Mouse (Mus musculus): ENCODE measurements at regions not wholly inside any gene's neighbourhood (a gene's known extent, or its start where the extent isn't known, plus 50 kb on each side); places are given as distances from the start of the nearest gene placed in this dataset.

DNA sequence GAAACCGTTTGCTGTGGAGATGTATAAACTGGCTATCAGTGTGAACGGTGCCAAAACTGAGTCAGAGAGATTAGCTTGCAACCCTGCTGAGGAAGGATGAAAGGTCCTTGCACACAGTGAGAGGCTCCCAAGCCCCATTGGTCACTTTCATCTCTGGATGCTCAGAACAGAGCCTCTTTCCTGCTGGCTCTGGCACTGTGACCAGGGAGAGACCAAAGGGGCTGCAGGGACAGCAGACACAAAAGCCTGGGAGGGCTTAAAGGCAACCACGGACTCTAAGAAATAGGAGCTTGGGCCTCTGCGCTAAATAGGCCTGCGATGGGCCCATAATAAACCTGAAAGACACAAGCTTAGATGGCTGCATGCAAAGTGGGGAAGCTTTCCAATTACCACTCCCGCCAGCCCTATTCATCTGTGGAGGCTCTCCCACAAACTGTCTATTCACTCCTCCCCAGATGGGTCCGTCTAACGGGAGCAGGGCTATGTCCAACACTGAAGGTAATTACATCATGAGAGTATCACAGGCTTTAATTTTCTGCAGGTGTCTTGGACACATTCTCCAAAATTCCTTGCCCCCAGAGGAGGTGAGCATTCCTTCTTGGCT is 438.2 kb upstream of the Intu start:
- 86% methylated on average over 8 of the region's 8 CpGs for WGBS

DNA sequence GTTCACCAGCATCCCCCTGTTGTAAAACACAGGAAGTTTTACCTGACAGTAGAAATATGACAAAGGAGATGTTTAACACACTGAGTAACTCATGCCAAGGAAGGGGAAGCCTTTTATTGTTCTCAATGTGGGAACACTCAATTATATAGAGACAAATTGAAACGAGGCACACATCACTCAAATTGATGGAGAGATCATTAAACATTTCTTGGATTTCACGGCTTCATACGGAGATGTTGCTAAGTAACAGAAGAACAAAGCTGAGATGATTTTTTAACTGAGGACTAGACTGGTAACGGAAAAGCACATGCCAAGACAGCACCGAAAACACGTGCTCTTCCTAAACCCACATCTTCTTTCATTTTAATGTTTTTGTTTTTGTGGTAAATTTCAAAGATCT is 437.0 kb upstream of the Intu start:
- H3K9me3 ChIP-seq (ENCODE audit: control insufficient read depth, low read depth, low read length), result no peaks in the 10 kb centered on the region
- 77% methylated on average over 6 of the region's 6 CpGs for WGBS

More for the DNA sequence above, 438.2 kb upstream of the Intu start:
- no peaks in the 10 kb centered on the region for H3K36me3 ChIP-seq (ENCODE audit: control insufficient read depth, insufficient read depth, low read length)
- H3K4me2 ChIP-seq (replicated peaks; ENCODE audit: low read depth, low read length), result no peak overlapping the region
- H3K4me1 ChIP-seq (ENCODE audit: control insufficient read depth, insufficient read depth, low read length), result no peaks in the 10 kb centered on the region
- no peak for ATAC-seq (ENCODE audit: insufficient number of reproducible peaks, insufficient read depth, low FRiP score, low read depth)
- H3K27me3 ChIP-seq (ENCODE audit: control insufficient read depth, insufficient read depth, low read length), result no peaks in the 10 kb centered on the region
- H3K9me3 ChIP-seq (ENCODE audit: control insufficient read depth, low read depth, low read length), result no peaks in the 10 kb centered on the region
- H3K27ac ChIP-seq (ENCODE audit: low read length), result no peak overlapping the region
- no peak overlapping the region for H3K9ac ChIP-seq (replicated peaks; ENCODE audit: low read depth, low read length)
- H3K4me3 ChIP-seq (ENCODE audit: low read depth, low read length), result no peak overlapping the region

DNA sequence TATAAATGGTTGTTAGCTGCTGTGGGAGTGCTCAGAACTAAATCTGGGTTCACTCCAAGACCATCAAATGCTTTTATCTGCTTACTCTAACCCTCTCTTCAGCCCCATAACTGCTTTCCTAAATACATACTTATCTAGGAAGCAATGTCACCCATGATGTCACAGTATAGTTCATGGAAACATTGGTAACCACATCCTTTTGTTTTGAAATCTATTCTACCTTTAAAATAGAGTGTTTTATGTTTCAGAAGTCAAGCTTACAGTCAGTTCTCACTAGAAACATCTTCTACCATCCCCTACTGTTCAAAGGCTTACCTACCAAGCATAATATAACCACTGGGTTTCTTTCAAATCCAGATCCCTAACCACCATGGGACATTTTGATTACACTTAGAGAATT is 436.4 kb upstream of the Intu start:
- H3K4me3 ChIP-seq (ENCODE audit: low read depth, low read length), result no peak overlapping the region
- no peaks in the 10 kb centered on the region for H3K9me3 ChIP-seq (ENCODE audit: control insufficient read depth, low read depth, low read length)
- no peak overlapping the region for H3K4me2 ChIP-seq (replicated peaks; ENCODE audit: low read depth, low read length)
- H3K36me3 ChIP-seq (ENCODE audit: control insufficient read depth, insufficient read depth, low read length), result no peaks in the 10 kb centered on the region
- no peaks in the 10 kb centered on the region for H3K27me3 ChIP-seq (ENCODE audit: control insufficient read depth, insufficient read depth, low read length)
- H3K27ac ChIP-seq (ENCODE audit: low read length), result no peak overlapping the region
- no peak for ATAC-seq (ENCODE audit: insufficient number of reproducible peaks, insufficient read depth, low FRiP score, low read depth)
- no peak overlapping the region for H3K9ac ChIP-seq (replicated peaks; ENCODE audit: low read depth, low read length)
- H3K4me1 ChIP-seq (ENCODE audit: control insufficient read depth, insufficient read depth, low read length), result no peaks in the 10 kb centered on the region

More for the DNA sequence above, 437.0 kb upstream of the Intu start:
- Histone ChIP-seq H3K4me3 (ENCODE audit: low read depth, low read length) (no peak overlapping the region), H3K27me3 (ENCODE audit: control insufficient read depth, insufficient read depth, low read length) (no peaks in the 10 kb centered on the region), H3K4me2 (replicated peaks; ENCODE audit: low read depth, low read length) (no peak overlapping the region), H3K27ac (ENCODE audit: low read length) (no peak overlapping the region), H3K9ac (replicated peaks; ENCODE audit: low read depth, low read length) (no peak overlapping the region), H3K4me1 (ENCODE audit: control insufficient read depth, insufficient read depth, low read length) (no peaks in the 10 kb centered on the region), H3K36me3 (ENCODE audit: control insufficient read depth, insufficient read depth, low read length) (no peaks in the 10 kb centered on the region)
- no peak for ATAC-seq (ENCODE audit: insufficient number of reproducible peaks, insufficient read depth, low FRiP score, low read depth)

DNA sequence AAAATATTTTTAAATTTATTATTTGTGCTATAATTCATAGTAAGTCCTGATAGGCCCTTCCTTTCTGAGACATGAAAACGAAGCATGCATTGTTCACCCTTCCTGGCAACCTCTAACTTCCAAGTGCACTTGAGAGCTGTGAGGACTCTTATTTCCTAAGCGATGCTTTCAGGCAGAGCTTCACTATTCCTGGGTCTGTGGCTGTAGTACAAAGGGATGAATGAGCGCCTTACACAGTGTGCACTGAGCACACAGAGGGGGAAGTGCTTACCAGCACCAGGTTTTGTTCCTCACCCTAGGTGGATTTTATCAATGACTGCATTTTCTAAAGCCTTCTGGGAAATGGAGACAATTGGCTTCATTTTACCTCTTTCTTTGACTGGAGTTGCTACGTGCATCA is 428.4 kb upstream of the Intu start:
- Histone ChIP-seq H3K4me1 (ENCODE audit: control insufficient read depth, insufficient read depth, low read length) (no peaks in the 10 kb centered on the region), H3K36me3 (ENCODE audit: control insufficient read depth, insufficient read depth, low read length) (no peaks in the 10 kb centered on the region), H3K4me2 (replicated peaks; ENCODE audit: low read depth, low read length) (no peak overlapping the region), H3K27me3 (ENCODE audit: control insufficient read depth, insufficient read depth, low read length) (no peaks in the 10 kb centered on the region), H3K9ac (replicated peaks; ENCODE audit: low read depth, low read length) (no peak overlapping the region), H3K4me3 (ENCODE audit: low read depth, low read length) (no peak overlapping the region), H3K9me3 (ENCODE audit: control insufficient read depth, low read depth, low read length) (no peaks in the 10 kb centered on the region), H3K27ac (ENCODE audit: low read length) (no peak overlapping the region)
- ATAC-seq (ENCODE audit: insufficient number of reproducible peaks, insufficient read depth, low FRiP score, low read depth), result no peak
- 70% methylated on average over 4 of the region's 4 CpGs for WGBS

DNA sequence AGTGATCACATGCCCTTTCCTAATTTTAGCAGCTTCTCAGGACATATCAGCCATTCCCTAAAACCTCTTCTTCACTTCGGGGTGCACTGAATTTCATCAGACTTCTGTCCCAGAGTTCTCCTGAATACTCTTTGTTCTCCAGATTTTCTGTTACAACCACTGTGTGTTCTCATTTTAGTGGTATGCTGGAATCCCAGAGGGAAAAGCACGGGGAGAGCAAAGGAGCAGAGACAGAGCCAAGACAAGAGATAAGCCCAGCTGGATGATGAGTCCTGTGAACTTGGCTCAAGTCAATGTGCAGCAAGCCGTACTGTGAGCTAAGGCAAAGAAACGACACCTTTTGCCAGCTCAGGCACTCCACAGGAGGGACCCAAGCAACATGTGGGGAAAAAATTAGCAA is 416.3 kb upstream of the Intu start:
- no peak overlapping the region for H3K4me3 ChIP-seq (ENCODE audit: low read depth, low read length)
- H3K4me1 ChIP-seq (ENCODE audit: control insufficient read depth, insufficient read depth, low read length), result no peaks in the 10 kb centered on the region
- no peak overlapping the region for H3K9ac ChIP-seq (replicated peaks; ENCODE audit: low read depth, low read length)
- no peaks in the 10 kb centered on the region for H3K9me3 ChIP-seq (ENCODE audit: control insufficient read depth, low read depth, low read length)
- no peak for ATAC-seq (ENCODE audit: insufficient number of reproducible peaks, insufficient read depth, low FRiP score, low read depth)
- H3K4me2 ChIP-seq (replicated peaks; ENCODE audit: low read depth, low read length), result no peak overlapping the region
- H3K27ac ChIP-seq (ENCODE audit: low read length), result no peak overlapping the region
- WGBS, result 64% methylated on average over 4 of the region's 4 CpGs
- H3K36me3 ChIP-seq (ENCODE audit: control insufficient read depth, insufficient read depth, low read length), result no peaks in the 10 kb centered on the region
- H3K27me3 ChIP-seq (ENCODE audit: control insufficient read depth, insufficient read depth, low read length), result no peaks in the 10 kb centered on the region

DNA sequence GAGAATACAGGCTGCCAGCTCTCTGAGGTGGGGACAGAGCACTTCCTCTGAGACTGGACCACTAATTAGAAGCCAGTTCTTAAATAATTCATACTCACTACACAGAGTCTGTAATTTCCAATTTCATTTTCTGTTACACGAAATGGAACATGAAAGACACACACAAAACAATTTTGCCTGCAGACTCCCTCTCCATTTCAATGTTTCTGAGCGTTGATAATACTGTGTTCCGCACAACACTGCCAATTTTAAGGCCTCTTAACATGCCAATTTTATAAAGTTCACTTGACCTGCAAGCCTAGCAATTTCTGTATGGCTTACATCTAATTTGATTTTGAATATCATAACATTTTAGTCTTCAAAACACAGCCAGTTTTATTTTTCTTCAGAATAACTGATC is 412.5 kb upstream of the Intu start:
- no peak for ATAC-seq (ENCODE audit: insufficient number of reproducible peaks, insufficient read depth, low FRiP score, low read depth)

DNA sequence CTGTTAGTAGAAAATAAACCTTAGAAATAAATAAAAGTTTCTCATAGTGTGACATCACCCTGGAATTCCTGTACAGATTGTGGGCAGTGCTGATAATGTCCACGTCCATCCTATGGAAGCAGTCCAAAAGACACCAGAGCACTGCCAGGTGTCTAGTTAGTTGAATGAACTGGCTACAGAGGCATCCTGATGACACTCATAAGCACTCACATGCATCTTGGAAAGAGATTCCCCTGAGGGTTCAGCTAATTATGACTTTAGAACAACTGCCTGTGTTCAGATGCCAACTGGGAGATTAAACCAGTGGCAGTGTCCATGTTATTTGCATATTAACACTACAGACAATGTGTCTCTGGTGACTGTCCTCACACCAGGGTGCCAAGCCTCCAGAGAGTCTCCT is 411.6 kb upstream of the Intu start:
- Histone ChIP-seq H3K4me1 (ENCODE audit: control insufficient read depth, insufficient read depth, low read length) (no peaks in the 10 kb centered on the region), H3K4me3 (ENCODE audit: low read depth, low read length) (no peak overlapping the region), H3K4me2 (replicated peaks; ENCODE audit: low read depth, low read length) (no peak overlapping the region), H3K9me3 (ENCODE audit: control insufficient read depth, low read depth, low read length) (no peaks in the 10 kb centered on the region), H3K36me3 (ENCODE audit: control insufficient read depth, insufficient read depth, low read length) (no peaks in the 10 kb centered on the region), H3K9ac (replicated peaks; ENCODE audit: low read depth, low read length) (no peak overlapping the region), H3K27ac (ENCODE audit: low read length) (no peak overlapping the region), H3K27me3 (ENCODE audit: control insufficient read depth, insufficient read depth, low read length) (no peaks in the 10 kb centered on the region)
- whole genome bisulfite sequencing, result 53% methylated on average over 1 of the region's 1 CpGs
- ATAC-seq (ENCODE audit: insufficient number of reproducible peaks, insufficient read depth, low FRiP score, low read depth), result no peak

More for the DNA sequence above, 412.5 kb upstream of the Intu start:
- H3K27me3 ChIP-seq (ENCODE audit: control insufficient read depth, insufficient read depth, low read length), result no peaks in the 10 kb centered on the region
- no peak overlapping the region for H3K4me2 ChIP-seq (replicated peaks; ENCODE audit: low read depth, low read length)
- no peak overlapping the region for H3K9ac ChIP-seq (replicated peaks; ENCODE audit: low read depth, low read length)
- no peak overlapping the region for H3K27ac ChIP-seq (ENCODE audit: low read length)
- no peak overlapping the region for H3K4me3 ChIP-seq (ENCODE audit: low read depth, low read length)
- 82% methylated on average over 3 of the region's 3 CpGs for WGBS
- no peaks in the 10 kb centered on the region for H3K4me1 ChIP-seq (ENCODE audit: control insufficient read depth, insufficient read depth, low read length)
- H3K9me3 ChIP-seq (ENCODE audit: control insufficient read depth, low read depth, low read length), result no peaks in the 10 kb centered on the region
- no peaks in the 10 kb centered on the region for H3K36me3 ChIP-seq (ENCODE audit: control insufficient read depth, insufficient read depth, low read length)

DNA sequence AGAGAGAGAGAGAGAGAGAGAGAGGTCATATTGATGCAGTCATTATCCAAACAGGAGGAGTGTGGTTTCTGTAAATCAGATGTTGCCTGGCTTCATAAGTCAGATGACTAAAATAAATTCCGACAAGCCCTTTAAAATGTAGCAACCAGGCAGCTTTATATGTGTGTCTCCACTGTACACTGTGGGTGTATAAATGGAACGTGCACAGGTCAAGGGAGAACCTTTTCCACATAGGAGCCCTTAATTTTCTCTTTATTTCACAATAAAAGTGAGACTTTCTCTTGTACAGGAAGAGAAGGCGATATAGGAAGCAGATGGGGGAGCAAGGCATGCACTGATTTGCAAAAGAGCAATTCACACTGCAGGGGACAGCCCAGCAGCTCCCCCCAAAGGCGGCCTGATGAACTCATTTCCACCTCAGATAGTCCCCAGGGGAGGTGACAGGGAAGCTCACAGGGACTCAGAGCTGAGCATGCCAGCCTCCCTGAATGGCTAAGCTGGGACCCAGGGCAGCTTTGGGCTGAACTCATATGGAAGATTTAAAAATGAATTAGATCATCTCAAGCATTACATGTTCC is 410.7 kb upstream of the Intu start:
- WGBS, result 32% methylated on average over 4 of the region's 4 CpGs
- H3K27ac ChIP-seq (ENCODE audit: low read length), result no peak overlapping the region
- no peaks in the 10 kb centered on the region for H3K36me3 ChIP-seq (ENCODE audit: control insufficient read depth, insufficient read depth, low read length)
- no peak for ATAC-seq (ENCODE audit: insufficient number of reproducible peaks, insufficient read depth, low FRiP score, low read depth)
- H3K9ac ChIP-seq (replicated peaks; ENCODE audit: low read depth, low read length), result no peak overlapping the region
- no peak overlapping the region for H3K4me2 ChIP-seq (replicated peaks; ENCODE audit: low read depth, low read length)
- H3K4me3 ChIP-seq (ENCODE audit: low read depth, low read length), result no peak overlapping the region
- no peaks in the 10 kb centered on the region for H3K4me1 ChIP-seq (ENCODE audit: control insufficient read depth, insufficient read depth, low read length)
- H3K9me3 ChIP-seq (ENCODE audit: control insufficient read depth, low read depth, low read length), result no peaks in the 10 kb centered on the region
- H3K27me3 ChIP-seq (ENCODE audit: control insufficient read depth, insufficient read depth, low read length), result no peaks in the 10 kb centered on the region
